Mouse (Mus musculus): ENCODE results near the gene Hrh2. TPM values are rescaled to one million over a fixed set of nuclear protein-coding genes. Genes with fewer than 3 reads are reported as not detected.

Hrh2 gene
- polyA plus RNA-seq, 2 experiments: 0.13 TPM; not detected in 1

GRCm38 (mm10) chr13:54215777-54216316 is 23.9 kb downstream of the Hrh2 start:
- Histone ChIP-seq H3K9me3 (ENCODE audit: control insufficient read depth, low read length) (no peaks in the 10 kb centered on the region), H3K4me1 (ENCODE audit: control insufficient read depth, insufficient read depth, low read length) (no peaks in the 10 kb centered on the region), H3K4me2 (replicated peaks; ENCODE audit: low read depth, low read length, severe bottlenecking) (no peak overlapping the region), H3K36me3 (ENCODE audit: control insufficient read depth, insufficient read depth, low read length) (no peaks in the 10 kb centered on the region), H3K4me3 (replicated peaks; ENCODE audit: low read length) (no peak overlapping the region), H3K27ac (replicated peaks; ENCODE audit: low read depth, low read length) (no peak overlapping the region), H3K9ac (ENCODE audit: low read depth, low read length, severe bottlenecking) (no peak overlapping the region), H3K27me3 (ENCODE audit: control insufficient read depth, insufficient read depth, low read length) (no peaks in the 10 kb centered on the region)
- ATAC-seq (ENCODE audit: low FRiP score, low read depth) (no peak), DNase-seq (ENCODE audit: low spot score) (no peak)
- 44% methylated on average over 7 of the region's 7 CpGs for WGBS
- TF ChIP-seq POLR2A (IDR thresholded peaks at IDR 0.05; ENCODE audit: borderline replicate concordance, extremely low read depth, insufficient read depth, insufficient read length): no peak

- no peak overlapping the region for H3K4me3 ChIP-seq (replicated peaks; ENCODE audit: low read length)
- H3K9ac ChIP-seq (ENCODE audit: low read depth, low read length, severe bottlenecking): no peak overlapping the region
- no peaks in the 10 kb centered on the region for H3K36me3 ChIP-seq (ENCODE audit: control insufficient read depth, insufficient read depth, low read length)
- H3K4me2 ChIP-seq (replicated peaks; ENCODE audit: low read depth, low read length, severe bottlenecking): no peak overlapping the region
- no peak for DNase-seq (ENCODE audit: low spot score)
- no peaks in the 10 kb centered on the region for H3K27me3 ChIP-seq (ENCODE audit: control insufficient read depth, insufficient read depth, low read length)
- H3K27ac ChIP-seq (replicated peaks; ENCODE audit: low read depth, low read length): no peak overlapping the region
- no peaks in the 10 kb centered on the region for H3K4me1 ChIP-seq (ENCODE audit: control insufficient read depth, insufficient read depth, low read length)
- H3K9me3 ChIP-seq (ENCODE audit: control insufficient read depth, low read length): no peaks in the 10 kb centered on the region
- 53% methylated on average over 1 of the region's 1 CpGs for WGBS
- no peak for ATAC-seq (ENCODE audit: low FRiP score, low read depth)
- no peak for TF ChIP-seq POLR2A (IDR thresholded peaks at IDR 0.05; ENCODE audit: borderline replicate concordance, extremely low read depth, insufficient read depth, insufficient read length)
These were observed 26.4 kb downstream of the Hrh2 start for GRCm38 (mm10) chr13:54218341-54218740.

- no peak overlapping the region for H3K27ac ChIP-seq (replicated peaks; ENCODE audit: low read depth, low read length)
- ATAC-seq (ENCODE audit: low FRiP score, low read depth) (no peak), DNase-seq (ENCODE audit: low spot score) (no peak)
- H3K36me3 ChIP-seq (ENCODE audit: control insufficient read depth, insufficient read depth, low read length): no peaks in the 10 kb centered on the region
- 81% methylated on average over 4 of the region's 4 CpGs for WGBS
- no peak overlapping the region for H3K4me2 ChIP-seq (replicated peaks; ENCODE audit: low read depth, low read length, severe bottlenecking)
- no peak for TF ChIP-seq POLR2A (IDR thresholded peaks at IDR 0.05; ENCODE audit: borderline replicate concordance, extremely low read depth, insufficient read depth, insufficient read length)
- H3K4me3 ChIP-seq (replicated peaks; ENCODE audit: low read length): no peak overlapping the region
- no peaks in the 10 kb centered on the region for H3K4me1 ChIP-seq (ENCODE audit: control insufficient read depth, insufficient read depth, low read length)
- no peak overlapping the region for H3K9ac ChIP-seq (ENCODE audit: low read depth, low read length, severe bottlenecking)
- H3K9me3 ChIP-seq (ENCODE audit: control insufficient read depth, low read length): no peaks in the 10 kb centered on the region
- H3K27me3 ChIP-seq (ENCODE audit: control insufficient read depth, insufficient read depth, low read length): no peaks in the 10 kb centered on the region
These were observed 29.8 kb downstream of the Hrh2 start for GRCm38 (mm10) chr13:54221631-54222179.

- Histone ChIP-seq H3K36me3 (ENCODE audit: control insufficient read depth, insufficient read depth, low read length) (no peaks in the 10 kb centered on the region), H3K27me3 (ENCODE audit: control insufficient read depth, insufficient read depth, low read length) (no peaks in the 10 kb centered on the region), H3K4me2 (replicated peaks; ENCODE audit: low read depth, low read length, severe bottlenecking) (no peak overlapping the region), H3K4me3 (replicated peaks; ENCODE audit: low read length) (no peak overlapping the region), H3K9me3 (ENCODE audit: control insufficient read depth, low read length) (no peaks in the 10 kb centered on the region), H3K27ac (replicated peaks; ENCODE audit: low read depth, low read length) (no peak overlapping the region), H3K4me1 (ENCODE audit: control insufficient read depth, insufficient read depth, low read length) (no peaks in the 10 kb centered on the region), H3K9ac (ENCODE audit: low read depth, low read length, severe bottlenecking) (no peak overlapping the region)
- TF ChIP-seq POLR2A (IDR thresholded peaks at IDR 0.05; ENCODE audit: borderline replicate concordance, extremely low read depth, insufficient read depth, insufficient read length): no peak
- ATAC-seq (ENCODE audit: low FRiP score, low read depth): no peak
- 59% methylated on average over 13 of the region's 13 CpGs for WGBS
- DNase-seq (ENCODE audit: low spot score): no peak
These were observed 31.2 kb downstream of the Hrh2 start for GRCm38 (mm10) chr13:54222921-54223769.

- H3K9ac ChIP-seq (ENCODE audit: low read depth, low read length, severe bottlenecking): no peak overlapping the region
- peak; percentile 63; the same call in 1 of the 2 replicates for ATAC-seq (ENCODE audit: low FRiP score, low read depth)
- no peaks in the 10 kb centered on the region for H3K27me3 ChIP-seq (ENCODE audit: control insufficient read depth, insufficient read depth, low read length)
- DNase-seq (ENCODE audit: low spot score): peak; percentile 62
- H3K27ac ChIP-seq (replicated peaks; ENCODE audit: low read depth, low read length): no peak overlapping the region
- no peak overlapping the region for H3K4me3 ChIP-seq (replicated peaks; ENCODE audit: low read length)
- no peak for TF ChIP-seq POLR2A (IDR thresholded peaks at IDR 0.05; ENCODE audit: borderline replicate concordance, extremely low read depth, insufficient read depth, insufficient read length)
- no peaks in the 10 kb centered on the region for H3K9me3 ChIP-seq (ENCODE audit: control insufficient read depth, low read length)
- no peak overlapping the region for H3K4me2 ChIP-seq (replicated peaks; ENCODE audit: low read depth, low read length, severe bottlenecking)
- H3K4me1 ChIP-seq (ENCODE audit: control insufficient read depth, insufficient read depth, low read length): no peaks in the 10 kb centered on the region
- 21% methylated on average over 13 of the region's 13 CpGs for WGBS
- no peaks in the 10 kb centered on the region for H3K36me3 ChIP-seq (ENCODE audit: control insufficient read depth, insufficient read depth, low read length)
These were observed 36.1 kb downstream of the Hrh2 start for GRCm38 (mm10) chr13:54227916-54228483.
